Mouse (Mus musculus) T-helper 2 cell (primary cell): ENCODE data around the gene Jhy.

ENCODE experiments used
- in situ Hi-C: fragments of 300-600 bp; cut with MboI, MseI; formaldehyde crosslinking; loops from one replicate; pipeline ENCODE4 v1.15.1; 2025; ENCODE audit warnings: high pct_unique_total_duplicates

Gene Jhy

GRCm38 (mm10) chr9:40927351-40927980 is 36.5 kb downstream of the Jhy start:
- in situ Hi-C loops, result no loop called here

- in situ Hi-C loops, result no loop called here
These were observed 45.9 kb downstream of the Jhy start for GRCm38 (mm10) chr9:40917871-40918613.

- in situ Hi-C loops, result no loop called here
These were observed 55.0 kb downstream of the Jhy start for GRCm38 (mm10) chr9:40908915-40909314.

- in situ Hi-C loops, result no loop called here
These were observed 55.5 kb downstream of the Jhy start for GRCm38 (mm10) chr9:40908411-40908810.

- in situ Hi-C loops, result no loop called here
These were observed 56.5 kb downstream of the Jhy start for GRCm38 (mm10) chr9:40907413-40907812.

GRCm38 (mm10) chr9:40892456-40892855 is 71.5 kb downstream of the Jhy start:
- in situ Hi-C loops, result no loop called here

GRCm38 (mm10) chr9:40889389-40889788 is 74.5 kb downstream of the Jhy start:
- in situ Hi-C loops, result no loop called here

- in situ Hi-C loops, result no loop called here
These were observed 78.2 kb downstream of the Jhy start for GRCm38 (mm10) chr9:40885669-40886068.

GRCm38 (mm10) chr9:40878998-40879397 is 84.9 kb downstream of the Jhy start:
- in situ Hi-C loops, result loop anchor here (10.0 kb wide), 1 partner anchor 416 kb away; no protein-coding TSS in a partner anchor

GRCm38 (mm10) chr9:40878291-40878945 is 85.5 kb downstream of the Jhy start:
- in situ Hi-C loops, result loop anchor here (10.0 kb wide), 1 partner anchor 416 kb away; no protein-coding TSS in a partner anchor

GRCm38 (mm10) chr9:40877881-40878235 is 86.1 kb downstream of the Jhy start:
- in situ Hi-C loops, result loop anchor here (10.0 kb wide), 1 partner anchor 417 kb away; no protein-coding TSS in a partner anchor

- in situ Hi-C loops, result loop anchor here (10.0 kb wide), 1 partner anchor 417 kb away; no protein-coding TSS in a partner anchor
These were observed 86.6 kb downstream of the Jhy start for GRCm38 (mm10) chr9:40877146-40877880.

GRCm38 (mm10) chr9:40876693-40877092 is 87.2 kb downstream of the Jhy start:
- in situ Hi-C loops, result loop anchor here (10.0 kb wide), 1 partner anchor 418 kb away; no protein-coding TSS in a partner anchor

- in situ Hi-C loops, result loop anchor here (10.0 kb wide), 1 partner anchor 419 kb away; no protein-coding TSS in a partner anchor
These were observed 87.8 kb downstream of the Jhy start for GRCm38 (mm10) chr9:40876164-40876563.

GRCm38 (mm10) chr9:40875431-40875830 is 88.5 kb downstream of the Jhy start:
- in situ Hi-C loops, result loop anchor here (10.0 kb wide), 1 partner anchor 419 kb away; no protein-coding TSS in a partner anchor

- in situ Hi-C loops, result loop anchor here (10.0 kb wide), 1 partner anchor 420 kb away; no protein-coding TSS in a partner anchor
These were observed 89.0 kb downstream of the Jhy start for GRCm38 (mm10) chr9:40874961-40875360.

GRCm38 (mm10) chr9:40873556-40874470 is 90.1 kb downstream of the Jhy start, which contains the start of gene Bsx:
Gene Bsx (plus strand): TSS chr9:40874127.
- in situ Hi-C loops, result loop anchor here (10.0 kb wide), 1 partner anchor 421 kb away; no protein-coding TSS in a partner anchor

- in situ Hi-C loops, result loop anchor here (10.0 kb wide), 1 partner anchor 423 kb away; no protein-coding TSS in a partner anchor
These were observed 91.8 kb downstream of the Jhy start for GRCm38 (mm10) chr9:40872156-40872478.

GRCm38 (mm10) chr9:40871369-40872155 is 92.4 kb downstream of the Jhy start:
- in situ Hi-C loops, result loop anchor here (10.0 kb wide), 1 partner anchor 423 kb away; no protein-coding TSS in a partner anchor
